In the genomic region with DNA sequence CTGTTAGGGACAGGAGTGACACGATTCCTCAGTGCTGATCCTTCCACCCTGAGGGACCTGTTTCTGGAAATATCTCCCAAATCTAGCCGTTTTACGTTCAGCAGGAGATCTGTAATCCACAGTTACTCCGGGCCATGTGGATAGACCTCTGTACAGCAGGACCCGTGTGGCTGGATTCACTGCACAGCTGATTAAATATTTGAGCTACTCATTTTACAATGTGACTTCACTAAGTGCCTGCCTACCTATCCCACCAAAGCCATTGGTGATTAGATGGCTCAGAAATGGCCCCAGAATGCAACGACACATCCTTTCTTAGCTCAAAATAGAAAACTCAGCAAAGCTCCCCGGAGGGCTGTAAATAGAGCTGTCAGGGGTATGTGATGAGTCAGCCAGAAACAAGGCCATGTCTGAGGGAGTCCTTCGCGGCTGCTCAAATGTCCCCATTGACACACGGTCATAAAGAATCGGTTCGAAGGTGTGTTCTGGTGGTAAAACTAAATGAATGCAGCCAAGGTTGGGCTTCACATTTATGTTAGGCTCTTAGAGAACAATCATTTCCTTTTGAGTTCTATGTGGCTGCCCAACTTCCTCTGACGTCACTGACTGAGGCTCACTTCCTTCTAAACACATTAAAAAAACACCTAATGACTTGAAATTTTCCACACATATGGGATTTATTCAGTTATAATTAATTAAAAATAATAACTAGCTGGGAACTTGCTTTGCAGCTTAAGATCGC, we compare ENCODE assay signal across 10 mouse cellular contexts. TPM values are rescaled to one million over a fixed set of nuclear protein-coding genes. Genes with fewer than 3 reads are reported as not detected.
A peak's percentile ranks its signal among the peaks of the same experiment; 100 is the strongest.
DNase-seq lines count a peak whose midpoint lies in the region; ATAC-seq and TF ChIP-seq lines count a peak whose summit lies in the region.
"Had no signal": no experiment of that assay in that cellular context is flagged by ENCODE, and none has a peak within 500 bp of the region (broad histone marks: within the 10 kb centered on the region; RNA-seq: fewer than 3 reads in every experiment).

No protein-coding gene starts in this region.

- peak; percentile 69 for ATAC-seq in heart, postnatal 0 days (ENCODE audit: insufficient read depth, low read depth)
- 0 out of 2 replicates have a peak, but pooled peaks have one; percentile 33 for ATAC-seq in intestine, embryonic 16.5 days
- ATAC-seq in hindbrain, embryonic 13.5 days (ENCODE audit: low FRiP score): no peak

- no peak for TF ChIP-seq CTCF in heart, postnatal 0 days (IDR thresholded peaks at IDR 0.05; ENCODE audit: low read depth)

- H3K9me3 ChIP-seq in heart, postnatal 0 days (replicated peaks; ENCODE audit: control insufficient read depth, low read length): no peaks in the 10 kb centered on the region
- no peaks in the 10 kb centered on the region for H3K9me3 ChIP-seq in intestine, embryonic 16.5 days (ENCODE audit: control insufficient read depth, low read length)
- H3K9me3 ChIP-seq in hindbrain, embryonic 13.5 days: no peaks in the 10 kb centered on the region

- 30% methylated on average over 14 of the region's 14 CpGs for WGBS in heart, postnatal 0 days
- WGBS in intestine, embryonic 16.5 days: 46% methylated on average over 14 of the region's 14 CpGs
- 59% methylated on average over 14 of the region's 14 CpGs for WGBS in hindbrain, embryonic 13.5 days

- no peaks in the 10 kb centered on the region for H3K36me3 ChIP-seq in heart, postnatal 0 days (replicated peaks; ENCODE audit: control insufficient read depth, insufficient read depth, low read length)
- no peaks in the 10 kb centered on the region for H3K36me3 ChIP-seq in intestine, embryonic 16.5 days (ENCODE audit: control insufficient read depth, insufficient read depth, low read length)
- H3K36me3 ChIP-seq in hindbrain, embryonic 13.5 days: no peaks in the 10 kb centered on the region

- no peak overlapping the region for H3K4me3 ChIP-seq in heart, postnatal 0 days (ENCODE audit: low read depth, low read length)
- H3K4me3 ChIP-seq in intestine, embryonic 16.5 days (ENCODE audit: low read length): no peak overlapping the region
- no peak overlapping the region for H3K4me3 ChIP-seq in hindbrain, embryonic 13.5 days

- H3K4me2 ChIP-seq in heart, postnatal 0 days (ENCODE audit: low read depth, low read length): 0 out of 2 replicates have a peak overlapping the region, but pooled peaks have one; percentile 0
- no peak overlapping the region for H3K4me2 ChIP-seq in intestine, embryonic 16.5 days (ENCODE audit: low read depth, low read length)
- no peak overlapping the region for H3K4me2 ChIP-seq in hindbrain, embryonic 13.5 days
- H3K4me2 ChIP-seq: hindbrain, embryonic 14.5 days had no signal

- TF ChIP-seq EP300 in heart, postnatal 0 days (IDR thresholded peaks at IDR 0.05; ENCODE audit: low read depth): no peak

- peak overlapping the region; percentile 12 for H3K27ac ChIP-seq in heart, postnatal 0 days (ENCODE audit: low read depth)
- no peak overlapping the region for H3K27ac ChIP-seq in intestine, embryonic 16.5 days (ENCODE audit: low read length)
- no peak overlapping the region for H3K27ac ChIP-seq in hindbrain, embryonic 13.5 days
- H3K27ac ChIP-seq: hindbrain, embryonic 14.5 days had no signal

- H3K27me3 ChIP-seq in heart, postnatal 0 days (ENCODE audit: control insufficient read depth, insufficient read depth, low read length): no peaks in the 10 kb centered on the region
- H3K27me3 ChIP-seq in intestine, embryonic 16.5 days (replicated peaks; ENCODE audit: control insufficient read depth, insufficient read depth, low read length): no peaks in the 10 kb centered on the region
- H3K27me3 ChIP-seq in hindbrain, embryonic 13.5 days: no peaks in the 10 kb centered on the region

- H3K9ac ChIP-seq in heart, postnatal 0 days (replicated peaks; ENCODE audit: low read depth, low read length): no peak overlapping the region
- H3K9ac ChIP-seq in intestine, embryonic 16.5 days (ENCODE audit: low read depth, low read length): no peak overlapping the region
- H3K9ac ChIP-seq in hindbrain, embryonic 13.5 days: no peak overlapping the region
- H3K9ac ChIP-seq: hindbrain, embryonic 14.5 days had no signal

- DNase-seq in heart, postnatal 0 days (ENCODE audit: low spot score): peak; percentile 59
- DNase-seq in heart, adult 9 months (ENCODE audit: low spot score in 2 of 2): no peak
- peak; percentile 6 to 9 for DNase-seq in B cell, adult 2 months
- peak; percentile 17 for DNase-seq in Muller cell, postnatal 12 days (ENCODE audit: inconsistent ontology term)
- DNase-seq in ovary, adult 18-20 months (ENCODE audit: low spot score): no peak
- DNase-seq: cerebellum, adult 9-10 months; lung, adult 18-20 months had no signal

- peaks cover 18% of the 10 kb centered on the region for H3K4me1 ChIP-seq in heart, postnatal 0 days (ENCODE audit: control insufficient read depth, insufficient read depth)
- peaks cover 9% of the 10 kb centered on the region for H3K4me1 ChIP-seq in intestine, embryonic 16.5 days (ENCODE audit: control insufficient read depth, insufficient read depth, low read length)
- peaks cover 34% of the 10 kb centered on the region for H3K4me1 ChIP-seq in hindbrain, embryonic 13.5 days (replicated peaks)

RNA-seq across cellular contexts. Expression of gene C2cd4a, which starts 32.9 kb away (rescaled TPM):
- total RNA-seq in heart, postnatal 0 days (2014; rRNA removed; ENCODE audit: low replicate concordance): not detected in 2 replicates
- polyA plus RNA-seq in heart, postnatal 0 days (2015; fragmentation: Nextera tagmentation; extraction: Ambion mirVana): not detected in 2 replicates
- 0.24 and 0.54 TPM in 2 replicates for polyA plus RNA-seq in intestine, embryonic 16.5 days (2015; fragmentation: Nextera tagmentation; extraction: Ambion mirVana)
- polyA plus RNA-seq in hindbrain, embryonic 13.5 days (2015; fragmentation: Nextera tagmentation; extraction: Ambion mirVana): 0.35 TPM in 1 of 2 replicates, not detected in the other

RNA-seq across cellular contexts. Expression of gene C2cd4b, which starts 40.0 kb away (rescaled TPM):
- total RNA-seq in heart, postnatal 0 days (2014; rRNA removed; ENCODE audit: low replicate concordance): 4.1 and 15.8 TPM in 2 replicates
- polyA plus RNA-seq in heart, postnatal 0 days (2015; fragmentation: Nextera tagmentation; extraction: Ambion mirVana): 3.7 and 3.8 TPM in 2 replicates
- polyA plus RNA-seq in intestine, embryonic 16.5 days (2015; fragmentation: Nextera tagmentation; extraction: Ambion mirVana): 0.11 TPM in 1 of 2 replicates, not detected in the other
- 0.35 and 0.49 TPM in 2 replicates for polyA plus RNA-seq in hindbrain, embryonic 13.5 days (2015; fragmentation: Nextera tagmentation; extraction: Ambion mirVana)

RNA-seq across cellular contexts. Expression of gene Vps13c, which starts 40.9 kb away (rescaled TPM):
- 14.4 and 26.0 TPM in 2 replicates for total RNA-seq in heart, postnatal 0 days (2014; rRNA removed; ENCODE audit: low replicate concordance)
- 3.9 and 4.5 TPM in 2 replicates for polyA plus RNA-seq in heart, postnatal 0 days (2015; fragmentation: Nextera tagmentation; extraction: Ambion mirVana)
- 4.2 and 4.5 TPM in 2 replicates for polyA plus RNA-seq in intestine, embryonic 16.5 days (2015; fragmentation: Nextera tagmentation; extraction: Ambion mirVana)
- polyA plus RNA-seq in hindbrain, embryonic 13.5 days (2015; fragmentation: Nextera tagmentation; extraction: Ambion mirVana): 10.7 and 11.2 TPM in 2 replicates

Comparison
In these comparisons a context has a peak if more than half of its experiments do, and no peak if none do; other contexts are left out.
1. DNase-seq: peak in heart, postnatal 0 days (single experiment), B cell, adult 2 months (2 of 2) and Muller cell, postnatal 12 days (single experiment); none in heart, adult 9 months (0 of 2) and ovary, adult 18-20 months (single experiment).